ENCODE assay signal across 12 mouse cellular contexts in the genomic region with DNA sequence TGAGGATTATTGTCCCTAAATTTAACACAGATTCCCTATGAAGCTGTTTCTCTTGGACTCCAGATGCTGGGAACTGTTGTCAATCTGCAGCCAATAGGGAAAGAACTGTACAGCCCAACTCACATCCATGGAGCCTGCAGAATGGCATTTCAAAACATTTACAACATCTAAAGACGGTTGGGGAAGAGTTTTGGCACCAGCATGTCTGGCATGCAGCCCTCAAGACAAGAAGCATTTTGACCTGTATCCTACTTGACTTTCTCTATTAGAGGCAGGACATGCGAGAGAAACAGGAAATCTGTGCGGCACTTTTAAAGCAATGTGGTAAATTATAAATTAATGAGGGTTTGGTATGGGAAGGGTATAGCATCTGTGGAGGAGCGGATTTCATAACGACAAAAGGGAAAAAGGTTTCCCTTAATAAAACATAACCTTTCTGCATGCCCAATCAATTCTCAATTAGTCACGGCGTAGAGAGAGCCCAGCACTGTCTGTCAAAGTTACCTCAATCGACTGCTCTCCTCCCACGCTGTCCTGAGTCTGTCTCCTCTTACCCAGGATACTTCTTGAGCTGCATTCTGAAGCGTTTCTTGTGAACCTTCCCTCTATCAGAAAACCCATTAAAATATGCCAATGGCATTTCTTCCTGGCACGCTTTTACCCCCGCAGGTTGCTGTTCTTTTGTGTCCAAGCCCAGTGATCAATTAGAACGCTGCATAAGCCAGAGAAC.
DNase-seq lines count a peak whose midpoint lies in the region; ATAC-seq lines count a peak whose summit lies in the region.
"Had no signal": no experiment of that assay in that cellular context is flagged by ENCODE, and none has a peak within 500 bp of the region (broad histone marks: within the 10 kb centered on the region; RNA-seq: fewer than 3 reads in every experiment).

No protein-coding gene starts in this region.

- no peak overlapping the region for H3K4me2 ChIP-seq in midbrain, embryonic 13.5 days (replicated peaks)
- H3K4me2 ChIP-seq in midbrain, embryonic 11.5 days, result no peak overlapping the region
- peak overlapping the region; percentile 15; the same call in 1 of the 2 replicates for H3K4me2 ChIP-seq in hindbrain, embryonic 13.5 days
- H3K4me2 ChIP-seq: heart, embryonic 13.5 days had no signal

- WGBS in midbrain, embryonic 13.5 days, result 61% methylated on average over 13 of the region's 13 CpGs
- WGBS in midbrain, embryonic 11.5 days, result 71% methylated on average over 13 of the region's 13 CpGs
- WGBS in hindbrain, embryonic 13.5 days, result 47% methylated on average over 13 of the region's 13 CpGs

- no peaks in the 10 kb centered on the region for H3K9me3 ChIP-seq in midbrain, embryonic 13.5 days
- H3K9me3 ChIP-seq in midbrain, embryonic 11.5 days (ENCODE audit: control insufficient read depth, low read length), result no peaks in the 10 kb centered on the region
- no peaks in the 10 kb centered on the region for H3K9me3 ChIP-seq in hindbrain, embryonic 13.5 days
- H3K9me3 ChIP-seq: heart, embryonic 13.5 days had no signal

- no peak overlapping the region for H3K9ac ChIP-seq in midbrain, embryonic 13.5 days (replicated peaks)
- no peak overlapping the region for H3K9ac ChIP-seq in midbrain, embryonic 11.5 days (ENCODE audit: low read length)
- H3K9ac ChIP-seq in hindbrain, embryonic 13.5 days, result no peak overlapping the region
- H3K9ac ChIP-seq: heart, embryonic 13.5 days had no signal

- no peak overlapping the region for H3K27ac ChIP-seq in midbrain, embryonic 13.5 days
- no peak overlapping the region for H3K27ac ChIP-seq in midbrain, embryonic 11.5 days (ENCODE audit: low read depth, low read length)
- H3K27ac ChIP-seq in hindbrain, embryonic 13.5 days, result no peak overlapping the region
- H3K27ac ChIP-seq: heart, embryonic 13.5 days had no signal

- no peaks in the 10 kb centered on the region for H3K36me3 ChIP-seq in midbrain, embryonic 13.5 days
- no peaks in the 10 kb centered on the region for H3K36me3 ChIP-seq in midbrain, embryonic 11.5 days (ENCODE audit: control insufficient read depth, insufficient read depth, low read length)
- H3K36me3 ChIP-seq in hindbrain, embryonic 13.5 days, result no peaks in the 10 kb centered on the region
- H3K36me3 ChIP-seq: heart, embryonic 13.5 days had no signal

- peaks cover 6% of the 10 kb centered on the region for H3K4me1 ChIP-seq in midbrain, embryonic 13.5 days (replicated peaks)
- no peaks in the 10 kb centered on the region for H3K4me1 ChIP-seq in midbrain, embryonic 11.5 days (ENCODE audit: control insufficient read depth, insufficient read depth, low read length)
- H3K4me1 ChIP-seq in hindbrain, embryonic 13.5 days (replicated peaks), result peaks cover 8% of the 10 kb centered on the region; the same call in 1 of the 2 replicates

- 0 out of 2 replicates have a peak, but pooled peaks have one; percentile 34 for ATAC-seq in midbrain, embryonic 13.5 days
- ATAC-seq in midbrain, embryonic 11.5 days (ENCODE audit: low FRiP score), result no peak
- 0 out of 2 replicates have a peak, but pooled peaks have one; percentile 46 for ATAC-seq in hindbrain, embryonic 13.5 days (ENCODE audit: low FRiP score)

- H3K4me3 ChIP-seq in midbrain, embryonic 13.5 days (replicated peaks), result no peak overlapping the region
- no peak overlapping the region for H3K4me3 ChIP-seq in midbrain, embryonic 11.5 days (ENCODE audit: low read depth, low read length)
- no peak overlapping the region for H3K4me3 ChIP-seq in hindbrain, embryonic 13.5 days
- H3K4me3 ChIP-seq: heart, embryonic 13.5 days had no signal

- H3K27me3 ChIP-seq in midbrain, embryonic 13.5 days, result no peaks in the 10 kb centered on the region
- H3K27me3 ChIP-seq in midbrain, embryonic 11.5 days (ENCODE audit: control insufficient read depth, insufficient read depth, low read length), result no peaks in the 10 kb centered on the region
- no peaks in the 10 kb centered on the region for H3K27me3 ChIP-seq in hindbrain, embryonic 13.5 days
- H3K27me3 ChIP-seq: heart, embryonic 13.5 days had no signal

- peak; percentile 7 for DNase-seq in adrenal gland, adult 2 months
- no peak for DNase-seq in adrenal gland, postnatal 4 days (ENCODE audit: low spot score in 2 of 2)
- DNase-seq in midbrain, embryonic 11.5 days (ENCODE audit: low spot score, missing footprints), result no peak
- peak; percentile 0 for DNase-seq in skeletal muscle tissue, adult 2 months (ENCODE audit: low read depth, low spot score)
- DNase-seq in thymus, postnatal 4 days, result no peak
- DNase-seq in urinary bladder, adult 18-20 months (ENCODE audit: low spot score in 2 of 2), result no peak
- DNase-seq: cerebellum, postnatal 36 days; kidney, postnatal 10 days; thymus, postnatal 36 days had no signal

Comparison
In these comparisons a context has a peak if more than half of its experiments do, and no peak if none do; other contexts are left out.
1. DNase-seq: peak in adrenal gland, adult 2 months (single experiment) and skeletal muscle tissue, adult 2 months (single experiment); none in adrenal gland, postnatal 4 days (0 of 2), midbrain, embryonic 11.5 days (single experiment), thymus, postnatal 4 days (single experiment) and urinary bladder, adult 18-20 months (0 of 2).